Mouse (Mus musculus) forebrain, embryonic 10.5 days (tissue): ENCODE results near the gene Fbxw8. TPM values are rescaled to one million over a fixed set of nuclear protein-coding genes. Genes with fewer than 3 reads are reported as not detected.
A peak's percentile ranks its signal among the peaks of the same experiment; 100 is the strongest.

Source experiments
- DNase-seq: peaks from one replicate; pipeline ENCODE4 v3.0.0-alpha.2; 2017; ENCODE audit warnings: low spot score; ENCODE audit errors: extremely low spot score
- H3K27ac ChIP-seq: fragments of 300-500 bp; sonication (generic); 2 replicates; pipeline ENCODE4 v1.5.1; 2016; ENCODE audit warnings: mild to moderate bottlenecking
- H3K27me3 ChIP-seq: fragments of 300-500 bp; sonication (generic); 2 replicates; pipeline ENCODE4 v1.6.1; 2016; ENCODE audit warnings: mild to moderate bottlenecking; ENCODE audit not compliant: poor library complexity, severe bottlenecking
- H3K36me3 ChIP-seq: fragments of 300-500 bp; sonication (generic); replicated peaks from 2 replicates; pipeline ENCODE4 v1.6.1; 2016; ENCODE audit warnings: mild to moderate bottlenecking, moderate library complexity
- H3K4me1 ChIP-seq: fragments of 300-500 bp; sonication (generic); 2 replicates; pipeline ENCODE4 v1.6.1; 2016
- H3K4me3 ChIP-seq: fragments of 300-500 bp; sonication (generic); 2 replicates; pipeline ENCODE4 v1.5.1; 2016; ENCODE audit warnings: mild to moderate bottlenecking, moderate library complexity
- H3K9me3 ChIP-seq: fragments of 300-500 bp; sonication (generic); 2 replicates; pipeline ENCODE4 v1.6.1; 2016; ENCODE audit warnings: mild to moderate bottlenecking, moderate library complexity
- WGBS: fragments of 180-500 bp; shearing (Covaris S2); methylation state at CpG from one replicate; pipeline ENCODE4 v1.1.7; 2016; 5-methylcytosine and 5-hydroxymethylcytosine counted together
- polyA plus RNA-seq: library from polyadenylated mRNA; unstranded; fragments of >200 nt; fragmentation: Nextera tagmentation; extraction: Ambion mirVana; gene quantifications from 2 replicates; pipeline ENCODE4 v1.2.1, GENCODE M21; 2016

Fbxw8 gene
- polyA plus RNA-seq, 1 experiment from 2014 or later = 33.8 TPM

DNA sequence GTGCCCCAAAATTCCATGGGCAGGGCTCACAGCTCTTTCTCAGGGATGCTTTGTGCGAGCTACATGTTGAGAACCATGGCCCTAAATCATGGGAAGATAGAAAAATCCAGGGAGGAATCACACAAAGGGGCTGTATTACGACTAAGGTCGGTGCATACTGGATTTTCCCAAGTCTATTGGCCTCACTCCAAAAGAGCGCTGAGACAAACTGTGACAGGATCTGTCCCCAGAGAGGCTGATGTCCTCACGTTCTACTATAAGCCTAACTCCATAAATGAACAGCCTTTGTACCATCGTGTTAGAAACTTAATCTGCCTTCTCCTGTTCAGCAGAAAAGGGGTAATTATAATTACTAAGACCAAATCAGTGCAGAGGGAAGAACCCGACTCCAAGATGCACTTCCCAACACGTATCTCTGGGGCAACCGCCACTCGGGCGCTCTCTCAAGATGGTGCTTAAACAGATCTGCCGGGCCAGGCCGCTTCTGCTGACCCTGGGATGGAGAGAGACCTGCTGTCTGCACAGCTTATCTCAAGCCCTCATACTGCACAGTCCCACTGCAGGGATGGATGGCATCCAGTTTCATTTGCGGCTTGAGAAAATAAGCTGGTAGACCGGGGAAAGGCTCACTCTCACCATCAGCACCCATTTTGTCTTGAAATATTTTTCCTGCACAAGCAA lies 9.1 kb downstream of the Fbxw8 start:
- H3K4me1 ChIP-seq = 0 out of 2 replicates have a peak, but pooled peaks cover 5% of the 10 kb centered on the region
- H3K9me3 ChIP-seq = no peaks in the 10 kb centered on the region
- H3K27ac ChIP-seq = no peak overlapping the region
- no peak for DNase-seq
- 88% methylated on average over 15 of the region's 15 CpGs for WGBS
- H3K27me3 ChIP-seq = no peaks in the 10 kb centered on the region
- H3K36me3 ChIP-seq = peaks cover 56% of the 10 kb centered on the region
- H3K4me3 ChIP-seq = no peak overlapping the region

DNA sequence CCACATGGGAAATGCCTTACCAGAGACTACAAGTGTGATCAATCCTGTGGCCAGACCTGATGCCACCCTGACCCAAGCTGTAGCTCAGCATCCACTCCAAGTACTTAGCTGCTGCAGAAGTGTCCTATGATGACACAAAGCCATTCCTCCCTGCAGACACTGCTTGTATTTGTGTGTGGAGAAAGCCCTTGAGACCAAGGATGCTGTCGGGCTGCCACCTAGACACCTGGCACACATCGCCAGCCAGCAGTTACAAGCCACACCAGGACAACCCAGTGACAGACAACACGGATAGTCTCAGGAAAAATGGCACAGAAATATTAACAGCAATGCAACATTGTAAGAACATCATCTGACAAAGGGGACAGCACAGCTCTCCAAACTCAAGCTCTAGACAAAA lies 9.8 kb downstream of the Fbxw8 start:
- H3K27ac ChIP-seq = no peak overlapping the region
- peaks cover 57% of the 10 kb centered on the region for H3K36me3 ChIP-seq
- 94% methylated on average over 3 of the region's 3 CpGs for WGBS

DNA sequence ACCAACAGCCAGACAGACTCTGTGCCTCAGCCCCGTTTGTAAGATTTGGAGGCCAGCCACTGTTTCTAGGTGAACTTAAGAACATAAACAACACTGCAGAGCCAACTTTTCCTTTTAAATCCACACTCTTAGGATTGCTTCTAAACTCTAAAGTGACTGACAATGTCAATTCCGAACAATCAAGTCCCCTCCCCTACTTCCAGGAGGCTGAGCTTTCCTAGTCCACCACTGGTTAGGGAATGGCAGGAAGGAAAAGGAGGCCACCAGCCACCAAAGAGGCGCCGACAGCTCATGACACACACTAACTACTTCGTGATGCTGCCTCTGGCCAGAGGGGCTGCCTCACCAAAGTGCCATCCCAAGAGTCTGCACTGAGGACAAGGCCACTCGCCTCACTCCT lies 10.5 kb downstream of the Fbxw8 start:
- H3K27ac ChIP-seq = no peak overlapping the region
- no peak for DNase-seq
- H3K9me3 ChIP-seq = no peaks in the 10 kb centered on the region
- H3K4me3 ChIP-seq = no peak overlapping the region
- WGBS = 89% methylated on average over 6 of the region's 6 CpGs
- H3K4me1 ChIP-seq = 0 out of 2 replicates have a peak, but pooled peaks cover 5% of the 10 kb centered on the region
- peaks cover 57% of the 10 kb centered on the region for H3K36me3 ChIP-seq
- H3K27me3 ChIP-seq = no peaks in the 10 kb centered on the region

More for the DNA sequence above, 9.8 kb downstream of the Fbxw8 start:
- DNase-seq = no peak
- Histone ChIP-seq H3K4me3 (no peak overlapping the region), H3K4me1 (0 out of 2 replicates have a peak, but pooled peaks cover 5% of the 10 kb centered on the region), H3K27me3 (no peaks in the 10 kb centered on the region), H3K9me3 (no peaks in the 10 kb centered on the region)

DNA sequence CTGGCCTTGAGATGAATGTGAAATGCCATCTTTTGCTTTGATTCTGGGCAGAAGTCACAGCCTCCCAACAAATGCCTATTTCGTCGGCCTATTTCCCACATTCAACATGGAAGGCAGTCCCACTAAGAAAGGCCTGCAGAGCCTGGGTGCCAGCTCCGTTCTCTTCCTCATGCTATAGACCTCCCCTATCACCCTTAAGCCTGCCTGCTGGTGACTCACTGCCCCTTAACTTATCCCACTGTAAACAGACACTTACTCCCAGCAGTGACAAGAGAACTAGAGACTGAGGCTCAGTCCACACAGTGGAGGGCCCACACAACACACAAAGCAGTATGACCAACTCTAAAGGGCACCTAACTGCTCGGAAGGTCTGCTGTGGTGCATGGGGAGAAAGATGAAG lies 10.9 kb downstream of the Fbxw8 start:
- no peak overlapping the region for H3K4me3 ChIP-seq
- H3K36me3 ChIP-seq = peaks cover 60% of the 10 kb centered on the region
- 92% methylated on average over 4 of the region's 4 CpGs for WGBS
- H3K27ac ChIP-seq = no peak overlapping the region
- H3K9me3 ChIP-seq = no peaks in the 10 kb centered on the region
- DNase-seq = no peak
- no peaks in the 10 kb centered on the region for H3K27me3 ChIP-seq
- 0 out of 2 replicates have a peak, but pooled peaks cover 5% of the 10 kb centered on the region for H3K4me1 ChIP-seq

DNA sequence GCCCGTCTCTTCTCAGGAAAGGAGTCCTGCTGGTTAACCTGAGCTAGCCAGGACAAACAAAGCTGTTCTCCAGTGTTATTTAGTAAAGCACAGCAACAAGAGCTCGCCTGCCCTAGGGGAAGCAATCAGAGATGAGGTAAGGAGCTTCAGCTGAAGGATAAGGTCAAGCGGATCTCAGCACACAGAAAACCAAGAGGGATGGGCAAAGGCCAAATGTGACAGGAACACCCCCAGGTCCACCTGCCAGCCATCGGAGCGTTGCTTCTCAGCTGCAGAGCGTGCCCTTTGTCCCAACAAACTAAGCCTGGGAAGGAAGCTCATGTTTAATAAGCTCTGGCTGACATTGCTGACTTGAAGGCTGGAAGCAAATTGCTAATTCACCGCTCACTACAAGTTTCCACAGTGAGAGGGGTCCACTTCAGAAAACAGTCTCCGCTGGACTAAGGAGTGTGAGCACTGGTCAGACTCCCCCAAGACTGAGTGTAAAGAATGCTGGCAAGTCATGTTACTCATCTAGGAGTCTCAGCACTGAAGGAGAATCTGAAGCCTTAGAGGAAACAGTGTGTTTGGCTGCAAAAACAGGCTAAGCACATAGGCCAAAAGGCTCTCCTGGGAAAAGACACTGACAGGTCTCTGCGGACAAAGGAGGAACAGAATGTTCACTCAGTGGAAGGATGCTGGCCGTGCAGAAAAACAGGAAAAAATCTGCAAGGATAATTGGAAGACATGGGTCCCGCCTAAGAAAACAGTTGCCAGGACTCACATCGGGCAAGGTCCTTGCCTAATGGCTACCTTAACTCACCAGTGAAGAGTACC lies 11.8 kb downstream of the Fbxw8 start:
- 0 out of 2 replicates have a peak, but pooled peaks cover 5% of the 10 kb centered on the region for H3K4me1 ChIP-seq
- H3K4me3 ChIP-seq = no peak overlapping the region
- no peaks in the 10 kb centered on the region for H3K27me3 ChIP-seq
- DNase-seq = no peak
- peaks cover 69% of the 10 kb centered on the region for H3K36me3 ChIP-seq
- H3K27ac ChIP-seq = no peak overlapping the region
- H3K9me3 ChIP-seq = no peaks in the 10 kb centered on the region
- WGBS = 86% methylated on average over 12 of the region's 12 CpGs

DNA sequence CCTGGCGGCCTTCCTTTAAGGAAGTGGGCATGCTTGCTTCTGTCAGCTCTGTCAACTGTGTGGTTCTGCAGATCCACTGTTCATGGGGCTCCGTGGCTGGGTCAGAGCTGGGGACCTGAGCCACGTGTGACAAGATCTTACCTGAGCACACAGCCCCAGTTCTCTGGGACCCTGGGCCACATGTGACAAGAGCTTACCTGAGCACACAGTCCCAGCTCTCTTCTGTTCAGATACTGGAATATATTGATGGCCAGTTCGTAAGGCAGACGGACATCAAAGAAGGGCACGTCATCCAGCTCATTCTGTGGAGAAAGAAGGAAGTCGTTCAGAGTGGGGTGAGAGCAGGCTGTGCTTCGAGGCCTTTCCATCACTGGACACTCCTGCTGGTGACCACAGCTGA lies 12.8 kb downstream of the Fbxw8 start:
- no peak for DNase-seq
- Histone ChIP-seq H3K9me3 (no peaks in the 10 kb centered on the region), H3K4me1 (0 out of 2 replicates have a peak, but pooled peaks cover 2% of the 10 kb centered on the region), H3K27me3 (no peaks in the 10 kb centered on the region), H3K4me3 (no peak overlapping the region), H3K36me3 (peaks cover 76% of the 10 kb centered on the region), H3K27ac (no peak overlapping the region)
- 93% methylated on average over 8 of the region's 8 CpGs for WGBS

DNA sequence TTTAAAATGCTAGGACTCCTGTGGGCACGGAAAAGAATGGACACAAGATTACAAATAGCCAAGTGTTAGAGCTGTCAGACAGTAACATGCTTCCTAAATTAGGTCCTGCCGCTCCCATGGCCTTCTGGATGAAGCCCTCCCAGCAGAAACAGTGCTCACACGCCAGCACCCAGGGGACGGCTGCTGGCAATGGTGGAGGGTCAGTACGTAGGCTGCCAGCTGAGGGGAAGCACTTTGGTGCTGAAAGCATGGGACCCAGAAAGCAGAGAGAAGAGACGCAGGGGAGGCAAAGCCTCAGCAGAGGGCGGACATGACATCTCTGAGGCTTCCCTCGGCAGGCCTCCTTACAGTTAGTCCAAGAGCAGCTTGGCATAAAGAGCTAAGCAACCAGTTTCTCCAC lies 15.6 kb downstream of the Fbxw8 start:
- no peak overlapping the region for H3K4me3 ChIP-seq
- H3K27me3 ChIP-seq = no peaks in the 10 kb centered on the region
- H3K27ac ChIP-seq = no peak overlapping the region
- DNase-seq = no peak
- no peaks in the 10 kb centered on the region for H3K4me1 ChIP-seq
- peaks cover 79% of the 10 kb centered on the region for H3K36me3 ChIP-seq
- 91% methylated on average over 8 of the region's 8 CpGs for WGBS
- H3K9me3 ChIP-seq = no peaks in the 10 kb centered on the region

DNA sequence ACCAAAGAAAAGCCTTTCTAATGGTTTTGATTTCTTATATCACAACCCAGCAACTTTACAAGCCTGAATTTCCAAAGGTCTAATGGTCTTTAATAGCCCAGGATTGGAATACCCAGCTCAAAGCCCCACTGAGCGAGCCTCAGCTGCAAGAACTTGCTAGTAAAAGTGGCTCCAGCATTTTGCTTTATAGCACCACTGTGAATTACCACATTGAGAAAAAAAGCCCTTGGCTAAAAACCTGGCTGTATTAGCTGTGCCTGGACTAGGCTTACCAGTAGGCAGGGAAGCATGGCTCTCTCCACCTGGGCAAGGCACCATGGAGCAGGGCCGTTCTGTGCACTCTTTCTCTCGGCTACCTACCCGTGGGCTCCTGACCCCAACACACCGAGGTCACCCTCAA lies 18.9 kb downstream of the Fbxw8 start:
- Histone ChIP-seq H3K27ac (no peak overlapping the region), H3K36me3 (peaks cover 60% of the 10 kb centered on the region), H3K4me3 (no peak overlapping the region), H3K27me3 (no peaks in the 10 kb centered on the region), H3K9me3 (no peaks in the 10 kb centered on the region), H3K4me1 (no peaks in the 10 kb centered on the region)
- WGBS = 91% methylated on average over 5 of the region's 5 CpGs
- no peak for DNase-seq

DNA sequence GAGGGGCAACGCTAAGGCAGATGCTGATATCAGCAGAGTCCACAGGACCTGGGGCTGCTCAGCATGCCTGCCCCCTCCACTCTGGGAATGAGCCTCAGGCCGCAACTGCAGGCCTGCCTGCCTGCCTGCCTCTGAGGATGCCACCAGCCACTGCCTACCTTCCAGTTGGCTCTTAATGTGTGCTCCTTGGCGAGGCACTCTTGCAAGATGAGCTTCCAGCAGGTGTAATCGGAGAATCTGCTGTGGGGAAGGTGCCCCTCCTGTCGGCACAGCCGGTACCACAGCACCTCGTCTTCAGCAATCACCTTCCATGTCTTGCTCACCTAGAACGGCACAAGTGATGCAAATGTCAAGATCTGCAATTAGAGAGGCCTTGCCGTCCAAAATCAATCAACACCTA lies 26.6 kb downstream of the Fbxw8 start:
- H3K36me3 ChIP-seq = peaks cover 57% of the 10 kb centered on the region
- H3K27ac ChIP-seq = no peak overlapping the region
- no peaks in the 10 kb centered on the region for H3K27me3 ChIP-seq
- 84% methylated on average over 9 of the region's 9 CpGs for WGBS
- H3K4me3 ChIP-seq = no peak overlapping the region
- no peaks in the 10 kb centered on the region for H3K9me3 ChIP-seq
- no peak for DNase-seq
- peaks cover 3% of the 10 kb centered on the region for H3K4me1 ChIP-seq

DNA sequence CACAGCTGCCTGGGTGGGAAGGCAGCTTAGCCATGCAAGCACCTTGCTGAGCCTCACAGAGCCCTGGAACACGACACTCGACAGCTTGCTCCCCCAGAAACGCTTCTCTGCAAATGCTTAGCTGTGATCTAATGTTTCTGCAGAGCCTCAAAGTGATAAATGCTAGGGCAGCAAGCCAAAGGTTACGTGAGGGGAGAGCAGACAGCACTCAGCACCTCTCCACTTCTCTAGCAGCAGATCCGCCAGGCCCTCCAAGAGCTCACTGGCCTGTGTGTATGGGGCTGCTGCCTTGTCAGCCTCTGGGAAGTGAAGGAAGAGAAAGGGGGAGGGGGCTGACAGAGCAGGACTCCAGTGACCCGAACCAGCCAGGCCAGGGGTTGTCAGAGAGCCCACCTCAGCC lies 27.1 kb downstream of the Fbxw8 start:
- Histone ChIP-seq H3K9me3 (no peaks in the 10 kb centered on the region), H3K27me3 (no peaks in the 10 kb centered on the region), H3K4me1 (peaks cover 8% of the 10 kb centered on the region), H3K4me3 (no peak overlapping the region), H3K36me3 (peaks cover 57% of the 10 kb centered on the region), H3K27ac (no peak overlapping the region)
- WGBS = 88% methylated on average over 6 of the region's 6 CpGs
- no peak for DNase-seq

DNA sequence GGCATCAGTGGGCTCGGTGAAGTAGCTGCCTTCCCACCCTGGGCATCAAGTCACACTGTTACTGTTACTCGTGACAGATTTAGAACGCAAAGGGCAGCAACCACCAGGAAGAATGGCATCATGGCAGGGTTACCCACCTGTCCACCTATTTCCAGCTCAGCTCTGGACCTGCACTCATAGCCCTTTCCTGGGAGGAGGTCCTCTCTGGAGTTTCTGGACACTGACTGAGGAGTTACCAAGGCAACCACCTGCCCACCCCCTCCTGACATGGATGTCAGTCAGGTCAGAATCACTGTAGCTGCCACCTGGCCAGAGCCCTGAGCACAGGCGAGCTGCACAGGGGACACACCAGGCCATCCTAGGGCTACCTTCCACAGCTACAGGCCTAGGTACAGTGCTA lies 28.6 kb downstream of the Fbxw8 start:
- Histone ChIP-seq H3K9me3 (no peaks in the 10 kb centered on the region), H3K27ac (no peak overlapping the region), H3K4me1 (peaks cover 11% of the 10 kb centered on the region), H3K4me3 (no peak overlapping the region), H3K27me3 (no peaks in the 10 kb centered on the region), H3K36me3 (peaks cover 67% of the 10 kb centered on the region)
- 83% methylated on average over 4 of the region's 4 CpGs for WGBS
- DNase-seq = no peak

DNA sequence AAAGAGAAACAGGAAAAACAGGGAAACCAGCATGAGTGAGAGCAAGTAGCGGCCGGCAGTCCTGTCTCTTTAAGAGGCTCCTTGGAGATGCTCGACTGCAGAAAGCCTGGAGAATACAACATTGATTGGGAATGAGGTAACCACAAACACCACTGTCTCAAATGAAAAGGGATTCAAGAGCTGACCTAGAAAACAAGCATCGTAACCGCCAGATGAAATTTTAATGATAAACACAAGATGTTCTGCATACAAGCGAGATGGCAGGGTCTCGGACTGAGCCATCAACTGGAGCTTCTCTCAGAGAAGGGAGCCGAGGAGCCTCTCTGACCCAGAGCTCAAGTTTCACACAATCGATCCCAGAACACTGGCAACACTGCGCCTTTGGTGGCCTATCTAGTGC lies 32.2 kb downstream of the Fbxw8 start:
- 0 out of 2 replicates have a peak overlapping the region, but pooled peaks have one; percentile 16 for H3K27ac ChIP-seq
- H3K36me3 ChIP-seq = peaks cover 74% of the 10 kb centered on the region

DNA sequence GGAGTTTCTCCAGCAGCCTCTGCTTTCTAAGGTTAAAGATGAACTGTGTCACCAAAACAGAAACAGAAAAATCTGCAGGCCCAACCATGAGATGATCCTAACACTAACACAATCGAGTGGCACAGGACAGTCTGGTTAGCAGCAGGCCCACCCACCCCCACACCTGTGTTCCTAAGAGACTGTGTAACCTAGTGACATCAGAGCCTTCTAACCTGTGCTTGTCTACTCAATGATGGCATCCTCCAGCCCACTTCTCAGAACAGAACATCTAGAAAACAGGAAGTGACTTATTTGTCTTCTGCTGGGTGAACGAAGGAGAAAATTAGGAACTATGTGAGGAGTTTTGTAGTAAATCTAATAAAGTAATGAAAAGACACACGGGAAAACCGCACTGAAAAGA lies 33.3 kb downstream of the Fbxw8 start:
- peaks cover 23% of the 10 kb centered on the region for H3K4me1 ChIP-seq
- H3K4me3 ChIP-seq = no peak overlapping the region
- 94% methylated on average over 4 of the region's 4 CpGs for WGBS
- no peak for DNase-seq
- H3K9me3 ChIP-seq = no peaks in the 10 kb centered on the region
- H3K27me3 ChIP-seq = no peaks in the 10 kb centered on the region
- H3K27ac ChIP-seq = no peak overlapping the region
- peaks cover 71% of the 10 kb centered on the region for H3K36me3 ChIP-seq

More for the DNA sequence above, 32.2 kb downstream of the Fbxw8 start:
- Histone ChIP-seq H3K4me3 (no peak overlapping the region), H3K27me3 (no peaks in the 10 kb centered on the region), H3K4me1 (peaks cover 23% of the 10 kb centered on the region), H3K9me3 (no peaks in the 10 kb centered on the region)
- WGBS = 50% methylated on average over 10 of the region's 10 CpGs
- no peak for DNase-seq
